Mouse (Mus musculus): ENCODE measurements around the gene Ccdc125.

Ccdc125 gene

GRCm38 (mm10) chr13:100721656-100722055, 52.1 kb downstream of the Ccdc125 start:
- DNase-seq (ENCODE audit: low read depth), result no peak

DNA sequence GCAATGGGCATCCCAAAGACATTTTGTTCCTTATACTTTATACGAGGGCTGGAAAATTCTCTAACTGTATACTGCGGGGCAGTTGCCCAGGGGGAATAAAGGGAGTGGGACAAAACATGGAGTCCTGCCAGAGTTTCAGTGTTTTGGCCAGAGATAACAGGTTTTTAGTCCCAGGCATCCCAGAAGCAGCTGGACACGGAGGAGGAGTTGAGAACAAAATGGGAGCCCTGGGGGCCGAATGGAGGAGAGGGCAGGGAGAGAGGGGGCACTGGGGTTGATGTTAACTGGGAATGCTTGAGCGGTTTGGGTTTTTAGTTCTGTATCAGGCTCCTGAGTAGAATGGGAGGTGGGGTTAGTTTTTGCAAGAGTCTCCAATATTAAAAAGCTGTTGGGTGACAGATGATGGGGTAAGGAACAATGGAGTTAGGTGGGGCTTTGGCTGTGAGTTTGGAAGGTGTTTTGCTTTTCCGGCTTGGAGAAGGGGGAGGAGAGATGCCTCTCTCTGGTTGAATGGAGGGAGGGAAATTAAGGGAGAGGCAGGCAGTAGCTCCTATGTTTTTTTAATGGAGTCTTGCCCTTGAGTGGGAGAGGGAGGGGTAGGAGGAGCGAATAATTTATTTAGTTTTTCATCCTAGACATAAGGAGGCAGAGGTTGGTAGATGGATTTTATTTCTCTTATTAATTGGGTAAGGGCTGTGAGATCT, 54.7 kb downstream of the Ccdc125 start:
- no peak for DNase-seq (ENCODE audit: low read depth)

GRCm38 (mm10) chr13:100725194-100725593, 55.7 kb downstream of the Ccdc125 start:
- no peak for DNase-seq (ENCODE audit: low read depth)

GRCm38 (mm10) chr13:100728086-100728485, 58.6 kb downstream of the Ccdc125 start:
- DNase-seq (ENCODE audit: low read depth), result no peak

- DNase-seq (ENCODE audit: low read depth), result peak; percentile 9
Measured at GRCm38 (mm10) chr13:100728530-100728929, 59.0 kb downstream of the Ccdc125 start.

DNA sequence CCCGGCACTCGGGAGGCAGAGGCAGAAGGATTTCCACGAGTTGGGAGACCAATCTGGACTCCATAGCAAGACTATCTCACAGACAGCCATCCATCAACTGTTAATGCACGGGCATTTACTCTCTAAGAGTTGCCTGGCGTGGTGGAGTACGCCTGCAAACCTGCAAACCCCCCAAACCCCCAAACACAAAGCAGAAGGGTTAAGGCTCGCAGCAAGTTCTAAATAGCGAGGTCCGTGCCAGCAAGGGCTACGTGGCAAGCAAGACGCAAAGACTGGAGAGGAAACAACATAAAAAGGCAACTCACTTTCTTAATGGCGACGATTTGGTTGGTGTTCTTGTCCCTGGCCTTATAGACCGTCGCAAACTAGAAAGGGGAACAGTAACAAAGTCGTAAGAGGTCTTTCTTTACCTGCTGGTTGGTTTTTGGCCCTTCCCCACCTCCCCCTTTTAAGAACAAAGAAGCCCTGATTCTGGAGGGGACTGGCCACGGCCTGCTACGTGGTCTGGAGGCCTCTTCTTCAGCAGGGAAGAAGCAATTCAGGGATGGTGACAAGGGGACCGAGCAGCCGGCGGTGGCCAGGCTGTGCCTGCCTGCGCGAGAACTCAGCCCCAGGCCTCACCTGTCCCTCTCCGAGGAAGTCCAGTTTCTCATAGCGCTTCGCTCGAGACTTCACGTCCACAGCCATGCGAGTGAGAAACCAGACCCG, 60.8 kb downstream of the Ccdc125 start:
- DNase-seq (ENCODE audit: low read depth), result no peak

GRCm38 (mm10) chr13:100730861-100731176, 61.3 kb downstream of the Ccdc125 start, which contains the start of gene Cdk7:
Gene Cdk7 (minus strand): TSS chr13:100730939.
- peak; percentile 96 for DNase-seq (ENCODE audit: low read depth)

DNA sequence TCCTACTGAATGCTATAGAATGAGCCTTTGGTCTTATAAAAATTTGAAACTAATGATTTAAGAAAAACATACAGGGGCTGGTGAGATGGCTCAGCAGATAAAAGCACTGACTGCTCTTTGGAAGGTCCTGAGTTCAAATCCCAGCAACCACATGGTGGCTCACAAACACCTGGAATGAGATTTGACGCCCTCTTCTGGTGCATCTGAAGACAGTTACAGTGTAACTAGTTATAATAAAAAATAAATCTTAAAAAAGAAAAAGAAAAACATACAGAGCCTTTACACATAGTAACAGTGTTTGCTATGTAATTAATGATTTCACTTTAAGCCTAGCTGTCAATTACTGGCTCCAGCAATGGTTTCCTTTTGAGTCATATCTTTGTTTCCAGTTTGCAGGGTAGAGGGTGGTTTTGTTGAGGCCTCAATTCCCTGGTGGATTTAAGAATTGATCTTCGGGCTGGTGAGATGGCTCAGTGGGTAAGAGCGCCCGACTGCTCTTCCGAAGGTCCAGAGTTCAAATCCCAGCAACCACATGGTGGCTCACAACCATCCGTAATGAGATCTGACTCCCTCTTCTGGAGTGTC, 62.0 kb downstream of the Ccdc125 start:
- peak; percentile 42 for DNase-seq (ENCODE audit: low read depth)

- no peak for DNase-seq (ENCODE audit: low read depth)
Measured at GRCm38 (mm10) chr13:100732756-100733155, 63.2 kb downstream of the Ccdc125 start.

DNA sequence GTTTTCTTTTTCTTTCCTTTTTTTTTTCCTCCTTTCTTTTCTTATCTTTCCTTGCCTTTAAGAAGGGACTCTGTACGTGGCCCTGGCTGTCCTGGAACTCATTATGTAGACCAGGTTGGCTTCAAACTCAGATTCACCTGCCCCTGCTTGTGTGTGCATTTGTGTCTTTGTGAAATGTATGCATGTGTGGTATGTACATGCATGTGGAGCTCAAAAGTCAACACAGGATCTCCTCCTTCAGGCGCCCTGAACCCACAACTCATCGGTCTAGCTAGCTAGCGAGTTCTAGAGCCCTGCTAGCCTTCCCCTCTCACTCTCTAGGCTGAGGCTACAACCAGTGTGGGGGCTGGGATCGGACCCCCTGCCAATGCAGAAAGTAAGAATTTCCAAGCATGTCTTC, 73.3 kb downstream of the Ccdc125 start:
- peak; percentile 6 for DNase-seq (ENCODE audit: low read depth)

DNA sequence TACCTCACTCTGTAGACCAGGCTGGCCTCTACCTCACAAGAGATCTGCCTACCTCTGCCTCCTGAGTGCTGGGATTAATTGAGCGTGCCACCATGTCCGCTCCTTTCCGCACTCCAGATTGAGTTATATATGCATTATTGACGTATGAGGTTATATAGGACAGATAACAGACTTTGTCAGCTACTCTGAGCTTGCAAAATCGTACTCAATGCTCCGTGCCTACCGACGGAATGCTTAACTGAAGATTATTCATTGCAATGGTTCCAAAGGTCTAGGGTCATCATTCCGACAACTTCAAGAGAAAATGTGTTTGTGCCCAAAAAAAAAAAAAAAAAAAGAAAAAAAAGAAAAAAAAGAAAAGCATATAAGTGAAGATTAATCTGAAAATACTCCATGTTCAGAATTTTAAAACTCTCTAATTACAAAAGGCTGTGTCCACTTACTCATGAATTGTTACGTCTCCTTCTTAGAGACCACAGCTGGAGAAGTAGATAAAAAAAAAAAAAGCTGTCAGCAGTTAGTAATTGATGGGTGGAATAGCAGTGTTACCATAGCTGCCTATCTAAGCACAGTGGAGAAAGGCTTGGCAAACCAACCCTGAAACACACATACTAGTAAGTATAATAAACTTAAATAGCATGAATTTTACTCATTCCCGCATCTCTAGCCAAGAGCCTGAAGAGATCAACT, 74.0 kb downstream of the Ccdc125 start:
- DNase-seq (ENCODE audit: low read depth), result peak; percentile 10

- peak; percentile 95 for DNase-seq (ENCODE audit: low read depth)
Measured at GRCm38 (mm10) chr13:100744036-100744744, 74.7 kb downstream of the Ccdc125 start, which contains the start of gene Mrps36. Gene Mrps36 (minus strand): TSS chr13:100744659.

- DNase-seq (ENCODE audit: low read depth), result no peak
Measured at GRCm38 (mm10) chr13:100746090-100746489, 76.6 kb downstream of the Ccdc125 start.
